Mouse (Mus musculus): ENCODE measurements around the gene AI987944.

AI987944 gene

GRCm38 (mm10) chr7:41393048-41393971 is at the start of gene AI987944:
Gene AI987944, minus strand, starts transcription at chr7:41393379.
- peak; percentile 82 for DNase-seq (ENCODE audit: low spot score)

GRCm38 (mm10) chr7:41394130-41394529 is 951 bp upstream of the AI987944 start:
- DNase-seq (ENCODE audit: low spot score), result no peak
